Mouse (Mus musculus): ENCODE measurements around the gene Nek6.

DNA sequence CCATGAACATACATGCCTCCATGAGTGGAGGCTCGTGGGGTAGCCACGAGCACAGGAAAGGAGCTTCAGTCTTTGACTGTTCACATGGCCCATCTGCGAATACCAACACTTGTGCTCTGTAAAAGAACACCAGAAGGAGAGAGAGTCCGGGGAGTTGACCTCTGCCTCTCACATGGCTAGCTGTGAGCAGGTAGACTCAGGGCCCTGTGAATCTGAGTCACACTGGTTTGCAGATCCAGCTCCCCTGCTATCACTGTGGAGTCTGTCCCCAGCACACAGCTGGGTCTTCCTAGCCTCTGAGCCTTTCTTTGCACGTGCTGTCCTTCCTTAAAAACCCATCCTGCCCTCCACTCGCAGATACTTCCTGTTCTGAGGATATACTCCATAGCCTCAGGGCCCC lies 22.3 kb downstream of the Nek6 start:
- no peak for TF ChIP-seq POLR2A (IDR thresholded peaks at IDR 0.05; ENCODE audit: insufficient read depth, low read length)
- TF ChIP-seq CTCF (IDR thresholded peaks at IDR 0.05; ENCODE audit: low read depth, low read length), result no peak
- no peak for TF ChIP-seq EP300 (IDR thresholded peaks at IDR 0.05; ENCODE audit: insufficient read depth, low read depth, low read length)

All from ES-Bruce4 (cell line).